In genomic region chr9:60458468-60458962, GRCm38 (mm10) we compare ENCODE assay signal across 9 mouse cellular contexts.
DNase-seq lines count a peak whose midpoint lies in the region; ATAC-seq and TF ChIP-seq lines count a peak whose summit lies in the region.
"Had no signal": no experiment of that assay in that cellular context is flagged by ENCODE, and none has a peak within 500 bp of the region (broad histone marks: within the 10 kb centered on the region; RNA-seq: fewer than 3 reads in every experiment).

No protein-coding gene starts in this region.

- 37% methylated on average over 14 of the region's 14 CpGs for WGBS in forebrain, embryonic 12.5 days
- 52% methylated on average over 14 of the region's 14 CpGs for WGBS in intestine, embryonic 15.5 days

- DNase-seq in layer of hippocampus, adult 2 months (ENCODE audit: low spot score in 2 of 2), result peak in 1 of 2 experiments; percentile 11
- no peak for DNase-seq in layer of hippocampus, adult 9-11 months
- DNase-seq in adrenal gland, postnatal 10 days, result no peak
- no peak for DNase-seq in ovary, postnatal 36 days (ENCODE audit: low spot score)

- H3K79me2 ChIP-seq in myocyte (ENCODE audit: control insufficient read depth, insufficient read depth), result no peaks in the 10 kb centered on the region

- H3K36me3 ChIP-seq in forebrain, embryonic 12.5 days (replicated peaks), result no peaks in the 10 kb centered on the region
- no peaks in the 10 kb centered on the region for H3K36me3 ChIP-seq in intestine, embryonic 15.5 days
- H3K36me3 ChIP-seq in myocyte (ENCODE audit: control insufficient read depth, insufficient read depth), result no peaks in the 10 kb centered on the region

- peak overlapping the region; percentile 13; the same call in 1 of the 2 replicates for H3K4me3 ChIP-seq in layer of hippocampus, adult 2 months
- H3K4me3 ChIP-seq in forebrain, embryonic 12.5 days (replicated peaks), result no peak overlapping the region
- no peak overlapping the region for H3K4me3 ChIP-seq in intestine, embryonic 15.5 days (replicated peaks)
- no peak overlapping the region for H3K4me3 ChIP-seq in myocyte
- H3K4me3 ChIP-seq: erythroblast, embryonic 14.5 days had no signal

- peaks cover 4% of the 10 kb centered on the region; the same call in 1 of the 2 replicates for H3K27me3 ChIP-seq in forebrain, embryonic 12.5 days
- no peaks in the 10 kb centered on the region for H3K27me3 ChIP-seq in intestine, embryonic 15.5 days (replicated peaks)
- no peaks in the 10 kb centered on the region for H3K27me3 ChIP-seq in myocyte (ENCODE audit: control insufficient read depth, insufficient read depth, insufficient read length)

- peaks cover 72% of the 10 kb centered on the region for H3K4me1 ChIP-seq in forebrain, embryonic 12.5 days
- peaks cover 15% of the 10 kb centered on the region for H3K4me1 ChIP-seq in intestine, embryonic 15.5 days (replicated peaks)

- no peaks in the 10 kb centered on the region for H3K9me3 ChIP-seq in forebrain, embryonic 12.5 days
- H3K9me3 ChIP-seq in intestine, embryonic 15.5 days, result no peaks in the 10 kb centered on the region

- H3K27ac ChIP-seq in layer of hippocampus, adult 2 months, result peak overlapping the region; percentile 44; the same call in 1 of the 2 replicates
- peak overlapping the region; percentile 90 for H3K27ac ChIP-seq in forebrain, embryonic 12.5 days
- peak overlapping the region; percentile 74 for H3K27ac ChIP-seq in intestine, embryonic 15.5 days

- no peak overlapping the region for H3ac ChIP-seq in myocyte (ENCODE audit: control insufficient read depth, insufficient read length)

- ATAC-seq in forebrain, embryonic 12.5 days (ENCODE audit: low FRiP score), result 0 out of 2 replicates have a peak, but pooled peaks have one; percentile 20
- no peak for ATAC-seq in intestine, embryonic 15.5 days
- ATAC-seq in megakaryocyte-erythroid progenitor cell, adult 5-6 weeks (replicated peaks; ENCODE audit: low FRiP score, low TSS enrichment, poor library complexity, severe bottlenecking), result no peak

- TF ChIP-seq POLR2A in myocyte (IDR thresholded peaks at IDR 0.05; ENCODE audit: insufficient read length, low read depth), result no peak

- H3K9ac ChIP-seq in forebrain, embryonic 12.5 days, result no peak overlapping the region
- H3K9ac ChIP-seq in intestine, embryonic 15.5 days, result no peak overlapping the region

- no peak for TF ChIP-seq CTCF in layer of hippocampus, adult 2 months (conservative IDR thresholded peaks at IDR 0.05)

- peak overlapping the region; percentile 40; the same call in 1 of the 2 replicates for H3K4me2 ChIP-seq in forebrain, embryonic 12.5 days
- H3K4me2 ChIP-seq in intestine, embryonic 15.5 days (replicated peaks), result 0 out of 2 replicates have a peak overlapping the region, but pooled peaks have one; percentile 11
- H3K4me2 ChIP-seq in myocyte (ENCODE audit: low read depth), result peak overlapping the region; percentile 14

TF ChIP-seq in myocyte, 11 proteins besides CTCF, POLR2A, EP300 and RAD21:
- TF ChIP-seq CEBPB (IDR thresholded peaks at IDR 0.05; ENCODE audit: insufficient read depth, poor library complexity, severe bottlenecking), result no peak
- no peak for TF ChIP-seq REST (IDR thresholded peaks at IDR 0.05; ENCODE audit: insufficient read depth, insufficient read length)
- no peak for TF ChIP-seq SRF (IDR thresholded peaks at IDR 0.05; ENCODE audit: control insufficient read depth, insufficient read length, low read depth)
- TF ChIP-seq MAX (IDR thresholded peaks at IDR 0.05; ENCODE audit: low read depth), result no peak
- no peak for TF ChIP-seq E2F4 (IDR thresholded peaks at IDR 0.05; ENCODE audit: insufficient read depth)
- TF ChIP-seq USF1 (IDR thresholded peaks at IDR 0.05; ENCODE audit: low read depth), result no peak
- TF ChIP-seq MYOG (IDR thresholded peaks at IDR 0.05; ENCODE audit: control insufficient read depth in 1 of 3, insufficient read depth in 1 of 3, insufficient read length in 2 of 3, low read depth in 2 of 3), result no peak
- no peak for TF ChIP-seq MYOD1 (IDR thresholded peaks at IDR 0.05; ENCODE audit: control insufficient read depth in 1 of 3, insufficient read length in 2 of 3, low read depth in 2 of 3)
- no peak for TF ChIP-seq TCF12 (IDR thresholded peaks at IDR 0.05; ENCODE audit: insufficient read depth, poor library complexity, severe bottlenecking)
- no peak for TF ChIP-seq POLR2AphosphoS2 (IDR thresholded peaks at IDR 0.05; ENCODE audit: insufficient read length, low read depth)
- no peak for TF ChIP-seq TCF3 (IDR thresholded peaks at IDR 0.05; ENCODE audit: insufficient read length, low read depth)
TF ChIP-seq in myocyte: peak in this region for 0.
